Mouse (Mus musculus): ENCODE data around the gene Emx1.

DNA sequence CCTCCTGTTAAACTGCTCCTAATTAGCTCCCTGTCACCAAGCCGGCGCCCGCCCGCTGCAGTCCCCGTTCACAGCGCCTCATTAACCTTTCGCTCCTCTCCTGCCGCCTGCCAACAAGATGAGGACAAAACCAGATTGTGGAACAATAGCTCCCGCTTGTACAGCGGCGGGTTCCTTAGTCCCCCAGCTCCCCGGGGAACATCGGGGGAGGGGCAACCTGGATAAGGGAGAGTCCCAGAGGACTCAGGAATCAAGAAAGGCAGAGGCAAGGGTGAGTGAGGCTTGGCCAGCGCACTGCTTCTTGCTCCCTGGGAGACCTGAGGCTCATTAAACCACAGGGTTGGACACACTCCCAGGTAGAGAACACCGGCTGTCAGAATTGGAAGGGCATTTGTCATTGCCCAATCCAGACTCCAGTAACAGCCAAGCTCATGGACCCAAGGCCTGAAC lies 37.2 kb downstream of the Emx1 start:
- TF ChIP-seq CTCF (IDR thresholded peaks at IDR 0.05; ENCODE audit: insufficient read depth, low read length) (no peak), POLR2A (IDR thresholded peaks at IDR 0.05; ENCODE audit: borderline replicate concordance, extremely low read depth, low read depth, low read length) (no peak)
